ENCODE assay signal across 12 mouse cellular contexts in genomic region chr6:8648185-8648901, GRCm38 (mm10).
DNase-seq lines count a peak whose midpoint lies in the region; ATAC-seq lines count a peak whose summit lies in the region.
"Had no signal": no experiment of that assay in that cellular context is flagged by ENCODE, and none has a peak within 500 bp of the region (broad histone marks: within the 10 kb centered on the region; RNA-seq: fewer than 3 reads in every experiment).

No protein-coding gene starts in this region.

- DNase-seq in A20 (ENCODE audit: low read depth, low spot score), result peak; percentile 74
- peak; percentile 91 for DNase-seq in induced T-regulatory cell, adult 2 months (ENCODE audit: low read depth)
- DNase-seq in kidney, postnatal 14 days, result peak; percentile 8
- DNase-seq in gastrocnemius, postnatal 25 days, result no peak
- DNase-seq in cerebellum, adult 8-10 months, result no peak
- DNase-seq: thymus, postnatal 14 days had no signal

- no peaks in the 10 kb centered on the region for H3K9me3 ChIP-seq in erythroblast, embryonic 14.5 days (ENCODE audit: control insufficient read depth, low read length)
- H3K9me3 ChIP-seq: hindbrain, embryonic 10.5 days; limb, embryonic 15.5 days; neural tube, embryonic 13.5 days had no signal

- H3K27me3 ChIP-seq in erythroblast, embryonic 14.5 days (ENCODE audit: control insufficient read depth), result no peaks in the 10 kb centered on the region
- H3K27me3 ChIP-seq: limb, embryonic 15.5 days; neural tube, embryonic 13.5 days had no signal

- H3K4me1 ChIP-seq in erythroblast, embryonic 14.5 days (ENCODE audit: control insufficient read depth), result peaks cover 44% of the 10 kb centered on the region

- no peak for ATAC-seq in erythroblast, adult 5-6 weeks (replicated peaks; ENCODE audit: low FRiP score, poor library complexity, severe bottlenecking)
- no peak for ATAC-seq in cerebellum, adult (ENCODE audit: insufficient number of reproducible peaks, low FRiP score, low TSS enrichment)

- H3K4me3 ChIP-seq in erythroblast, embryonic 14.5 days (replicated peaks), result peak overlapping the region; percentile 1
- H3K4me3 ChIP-seq: hindbrain, embryonic 10.5 days; limb, embryonic 15.5 days; neural tube, embryonic 13.5 days had no signal

- H3K36me3 ChIP-seq in erythroblast, embryonic 14.5 days (ENCODE audit: control insufficient read depth), result no peaks in the 10 kb centered on the region
- H3K36me3 ChIP-seq: hindbrain, embryonic 10.5 days; limb, embryonic 15.5 days; neural tube, embryonic 13.5 days had no signal

Comparison
In these comparisons a context has a peak if more than half of its experiments do, and no peak if none do; other contexts are left out.
1. DNase-seq: peak in A20 (single experiment), induced T-regulatory cell, adult 2 months (single experiment) and kidney, postnatal 14 days (single experiment); none in gastrocnemius, postnatal 25 days (single experiment) and cerebellum, adult 8-10 months (single experiment).